ENCODE assay signal across 11 mouse cellular contexts in the genomic region with DNA sequence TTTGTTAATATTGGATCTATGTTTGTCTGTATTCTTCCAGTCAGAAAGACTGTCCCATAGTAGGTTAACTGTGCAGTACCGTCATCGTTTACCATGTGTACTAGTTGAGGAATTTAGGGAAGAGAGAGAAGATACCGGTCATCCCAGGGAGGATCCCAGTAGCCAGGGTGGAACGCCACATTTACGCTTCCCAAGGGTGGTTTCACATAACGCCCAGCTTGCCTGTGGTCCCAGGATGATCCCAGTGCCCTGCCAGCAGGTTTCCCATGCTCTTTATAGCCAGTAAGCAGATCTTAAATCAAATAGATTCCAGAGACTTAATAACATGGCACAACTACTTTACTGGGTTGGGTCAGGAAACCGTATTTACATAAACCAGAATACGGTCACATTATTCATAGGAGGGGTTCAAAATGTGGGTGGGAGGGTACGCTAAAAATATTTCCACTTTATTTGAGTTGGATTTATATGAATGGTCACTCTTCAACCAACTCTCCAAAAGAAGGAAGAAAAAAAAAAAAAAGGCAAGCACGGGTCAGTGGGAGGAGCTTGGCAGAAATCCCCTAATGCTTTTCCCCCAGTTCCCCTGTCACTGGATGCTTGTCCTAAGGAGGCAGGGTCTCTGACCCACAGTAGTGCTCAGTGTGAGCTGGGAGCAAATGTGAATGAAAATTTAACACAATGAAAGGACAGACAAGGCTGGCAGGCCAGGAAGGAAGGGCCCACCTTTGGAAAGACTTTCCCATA. TPM values are rescaled to one million over a fixed set of nuclear protein-coding genes. Genes with fewer than 3 reads are reported as not detected.
DNase-seq lines count a peak whose midpoint lies in the region; ATAC-seq and TF ChIP-seq lines count a peak whose summit lies in the region.
"Had no signal": no experiment of that assay in that cellular context is flagged by ENCODE, and none has a peak within 500 bp of the region (broad histone marks: within the 10 kb centered on the region; RNA-seq: fewer than 3 reads in every experiment).

No protein-coding gene starts in this region.

- H3K27me3 ChIP-seq in midbrain, embryonic 15.5 days (replicated peaks): no peaks in the 10 kb centered on the region
- no peaks in the 10 kb centered on the region for H3K27me3 ChIP-seq in midbrain, embryonic 11.5 days (ENCODE audit: control insufficient read depth, insufficient read depth, low read length)
- H3K27me3 ChIP-seq in intestine, embryonic 15.5 days (replicated peaks): no peaks in the 10 kb centered on the region
- no peaks in the 10 kb centered on the region for H3K27me3 ChIP-seq in stomach, embryonic 16.5 days (ENCODE audit: control insufficient read depth, insufficient read depth, low read length)

- no peaks in the 10 kb centered on the region for H3K9me3 ChIP-seq in midbrain, embryonic 15.5 days
- H3K9me3 ChIP-seq in midbrain, embryonic 11.5 days (ENCODE audit: control insufficient read depth, low read length): no peaks in the 10 kb centered on the region
- H3K9me3 ChIP-seq in intestine, embryonic 15.5 days: no peaks in the 10 kb centered on the region
- H3K9me3 ChIP-seq in stomach, embryonic 16.5 days (replicated peaks; ENCODE audit: control insufficient read depth, low read length): no peaks in the 10 kb centered on the region

- H3K9ac ChIP-seq in midbrain, embryonic 15.5 days: no peak overlapping the region
- H3K9ac ChIP-seq in midbrain, embryonic 11.5 days (ENCODE audit: low read length): no peak overlapping the region
- no peak overlapping the region for H3K9ac ChIP-seq in intestine, embryonic 15.5 days
- 0 out of 2 replicates have a peak overlapping the region, but pooled peaks have one; percentile 19 for H3K9ac ChIP-seq in stomach, embryonic 16.5 days (ENCODE audit: low read length)

- H3K4me2 ChIP-seq in midbrain, embryonic 15.5 days: 0 out of 2 replicates have a peak overlapping the region, but pooled peaks have one; percentile 3
- H3K4me2 ChIP-seq in midbrain, embryonic 11.5 days: no peak overlapping the region
- peak overlapping the region; percentile 47 for H3K4me2 ChIP-seq in intestine, embryonic 15.5 days (replicated peaks)
- H3K4me2 ChIP-seq in stomach, embryonic 16.5 days (ENCODE audit: low read depth, low read length): peak overlapping the region; percentile 62
- H3K4me2 ChIP-seq: liver, embryonic 11.5 days had no signal

- 83% methylated on average over 10 of the region's 10 CpGs for WGBS in midbrain, embryonic 15.5 days
- WGBS in midbrain, embryonic 11.5 days: 74% methylated on average over 10 of the region's 10 CpGs
- 52% methylated on average over 10 of the region's 10 CpGs for WGBS in intestine, embryonic 15.5 days
- WGBS in stomach, embryonic 16.5 days: 56% methylated on average over 10 of the region's 10 CpGs

- peaks cover 12% of the 10 kb centered on the region for H3K4me1 ChIP-seq in midbrain, embryonic 15.5 days
- H3K4me1 ChIP-seq in midbrain, embryonic 11.5 days (ENCODE audit: control insufficient read depth, insufficient read depth, low read length): peaks cover 6% of the 10 kb centered on the region; the same call in 1 of the 2 replicates
- no peaks in the 10 kb centered on the region; the same call in 1 of the 2 replicates for H3K4me1 ChIP-seq in intestine, embryonic 15.5 days (replicated peaks)
- peaks cover 12% of the 10 kb centered on the region for H3K4me1 ChIP-seq in stomach, embryonic 16.5 days (ENCODE audit: control insufficient read depth, insufficient read depth, low read length)

- H3K4me3 ChIP-seq in gastrocnemius, adult 2 months: peak overlapping the region; percentile 82
- H3K4me3 ChIP-seq in midbrain, embryonic 15.5 days: no peak overlapping the region
- H3K4me3 ChIP-seq in midbrain, embryonic 11.5 days (ENCODE audit: low read depth, low read length): no peak overlapping the region
- H3K4me3 ChIP-seq in intestine, embryonic 15.5 days (replicated peaks): peak overlapping the region; percentile 14
- H3K4me3 ChIP-seq in stomach, embryonic 16.5 days (replicated peaks; ENCODE audit: low read length): peak overlapping the region; percentile 43

- ATAC-seq in midbrain, embryonic 15.5 days (replicated peaks): no peak
- ATAC-seq in midbrain, embryonic 11.5 days (ENCODE audit: low FRiP score): no peak
- no peak for ATAC-seq in intestine, embryonic 15.5 days
- no peak for ATAC-seq in stomach, embryonic 16.5 days (ENCODE audit: insufficient read depth, low FRiP score)

- intact Hi-C loops in gastrocnemius, adult 2 months (cut with DNase I): loop anchor here (5.0 kb wide), 2 partner anchors 39 to 91 kb away; no protein-coding TSS in a partner anchor
- intact Hi-C loops in gastrocnemius, postnatal 36 days (cut with DNase I): no loop called here

- peak overlapping the region; percentile 89 for H3K27ac ChIP-seq in gastrocnemius, adult 2 months
- no peak overlapping the region for H3K27ac ChIP-seq in midbrain, embryonic 15.5 days
- no peak overlapping the region for H3K27ac ChIP-seq in midbrain, embryonic 11.5 days (ENCODE audit: low read depth, low read length)
- no peak overlapping the region for H3K27ac ChIP-seq in intestine, embryonic 15.5 days
- peak overlapping the region; percentile 34; the same call in 1 of the 2 replicates for H3K27ac ChIP-seq in stomach, embryonic 16.5 days (ENCODE audit: low read length)

- TF ChIP-seq CTCF in gastrocnemius, adult 2 months (IDR thresholded peaks at IDR 0.05): no peak

- no peaks in the 10 kb centered on the region for H3K36me3 ChIP-seq in midbrain, embryonic 15.5 days (replicated peaks)
- H3K36me3 ChIP-seq in midbrain, embryonic 11.5 days (ENCODE audit: control insufficient read depth, insufficient read depth, low read length): no peaks in the 10 kb centered on the region
- H3K36me3 ChIP-seq in intestine, embryonic 15.5 days: no peaks in the 10 kb centered on the region
- no peaks in the 10 kb centered on the region for H3K36me3 ChIP-seq in stomach, embryonic 16.5 days (ENCODE audit: control insufficient read depth, insufficient read depth, low read length)

- DNase-seq in gastrocnemius, adult 2 months: peak; percentile 36
- no peak for DNase-seq in gastrocnemius, postnatal 36 days
- no peak for DNase-seq in midbrain, embryonic 11.5 days (ENCODE audit: low spot score, missing footprints)
- DNase-seq in embryo, embryonic 10 days (ENCODE audit: low spot score): no peak
- no peak for DNase-seq in thymus, adult 18-20 months
- DNase-seq: B cell, adult 2 months; embryo, embryonic 11 days had no signal

RNA-seq across cellular contexts. Expression of gene Lama4, which starts 3.2 kb away (rescaled TPM):
- 10 to 100 TPM; 13.3 to 22.3 TPM for total RNA-seq in gastrocnemius, adult 2 months (2021)
- 10 to 100 TPM; 19.0 to 21.4 TPM for total RNA-seq in gastrocnemius, postnatal 36 days (2021)
- polyA plus RNA-seq in midbrain, embryonic 15.5 days (2015; fragmentation: Nextera tagmentation; extraction: Ambion mirVana): 19.2 and 20.4 TPM in 2 replicates
- polyA plus RNA-seq in midbrain, embryonic 11.5 days (2014; fragmentation: Nextera tagmentation; extraction: Ambion mirVana): 14.8 and 17.1 TPM in 2 replicates
- 53.6 and 53.8 TPM in 2 replicates for polyA plus RNA-seq in intestine, embryonic 15.5 days (2015; fragmentation: Nextera tagmentation; extraction: Ambion mirVana)
- 72.4 and 75.1 TPM in 2 replicates for polyA plus RNA-seq in stomach, embryonic 16.5 days (2015; fragmentation: Nextera tagmentation; extraction: Ambion mirVana)

Comparison
In these comparisons a context has a peak if more than half of its experiments do, and no peak if none do; other contexts are left out.
1. H3K27ac ChIP-seq: peak in gastrocnemius, adult 2 months (single experiment) and stomach, embryonic 16.5 days (single experiment); none in midbrain, embryonic 15.5 days (single experiment), midbrain, embryonic 11.5 days (single experiment) and intestine, embryonic 15.5 days (single experiment).
2. H3K4me3 ChIP-seq: peak in gastrocnemius, adult 2 months (single experiment), intestine, embryonic 15.5 days (single experiment) and stomach, embryonic 16.5 days (single experiment); none in midbrain, embryonic 15.5 days (single experiment) and midbrain, embryonic 11.5 days (single experiment).